In the genomic region with DNA sequence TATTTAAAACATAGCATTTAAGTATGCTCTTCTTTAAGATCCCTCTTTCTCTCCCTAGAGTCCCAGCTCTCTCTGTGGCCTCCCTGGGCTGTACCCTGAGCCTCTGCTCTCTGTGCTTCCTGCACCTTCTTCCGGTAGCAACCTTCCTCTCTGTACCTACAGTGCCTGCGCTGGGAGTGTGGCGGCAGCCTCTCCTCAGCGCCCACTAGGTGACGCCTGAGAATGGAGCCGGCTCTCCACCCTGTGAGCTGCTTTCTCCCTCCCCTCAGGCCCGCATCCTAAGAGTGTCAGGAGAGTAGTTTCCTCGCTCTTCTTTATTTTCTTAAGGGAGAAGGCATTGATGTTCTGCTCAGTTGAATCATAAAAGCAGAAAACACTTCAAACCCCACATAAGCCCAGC, we compare ENCODE assay signal across 8 mouse cellular contexts. TPM values are rescaled to one million over a fixed set of nuclear protein-coding genes. Genes with fewer than 3 reads are reported as not detected.
DNase-seq lines count a peak whose midpoint lies in the region; ATAC-seq and TF ChIP-seq lines count a peak whose summit lies in the region.

No protein-coding gene starts in this region.

- intact Hi-C loops in heart, postnatal 14 days (cut with DNase I) = loop anchor here (5.0 kb wide), 1 partner anchor 324 kb away; no protein-coding TSS in a partner anchor
- intact Hi-C loops in heart, postnatal 36 days (cut with DNase I) = no loop called here

- no peak overlapping the region for H3K9ac ChIP-seq in forebrain, embryonic 14.5 days (ENCODE audit: low read length)
- H3K9ac ChIP-seq in kidney, postnatal 0 days (ENCODE audit: low read depth, low read length) = no peak overlapping the region
- H3K9ac ChIP-seq in stomach, embryonic 16.5 days (ENCODE audit: low read length) = no peak overlapping the region

- H3K4me3 ChIP-seq in forebrain, embryonic 14.5 days (ENCODE audit: low read depth, low read length) = no peak overlapping the region
- no peak overlapping the region for H3K4me3 ChIP-seq in kidney, postnatal 0 days (replicated peaks; ENCODE audit: low read depth, low read length)
- H3K4me3 ChIP-seq in stomach, embryonic 16.5 days (replicated peaks; ENCODE audit: low read length) = no peak overlapping the region

- H3K9me3 ChIP-seq in forebrain, embryonic 14.5 days (replicated peaks; ENCODE audit: control insufficient read depth, low read length) = no peaks in the 10 kb centered on the region
- no peaks in the 10 kb centered on the region for H3K9me3 ChIP-seq in kidney, postnatal 0 days (replicated peaks; ENCODE audit: low read length)
- no peaks in the 10 kb centered on the region for H3K9me3 ChIP-seq in stomach, embryonic 16.5 days (replicated peaks; ENCODE audit: control insufficient read depth, low read length)

- H3K4me2 ChIP-seq in forebrain, embryonic 14.5 days (ENCODE audit: low read length) = no peak overlapping the region
- no peak overlapping the region for H3K4me2 ChIP-seq in kidney, postnatal 0 days (ENCODE audit: low read length)
- no peak overlapping the region for H3K4me2 ChIP-seq in stomach, embryonic 16.5 days (ENCODE audit: low read depth, low read length)

- no peaks in the 10 kb centered on the region for H3K36me3 ChIP-seq in forebrain, embryonic 14.5 days (ENCODE audit: control insufficient read depth, insufficient read depth, low read length)
- no peaks in the 10 kb centered on the region for H3K36me3 ChIP-seq in kidney, postnatal 0 days (ENCODE audit: insufficient read depth, low read length)
- no peaks in the 10 kb centered on the region for H3K36me3 ChIP-seq in stomach, embryonic 16.5 days (ENCODE audit: control insufficient read depth, insufficient read depth, low read length)

- H3K4me1 ChIP-seq in forebrain, embryonic 14.5 days (ENCODE audit: control insufficient read depth, insufficient read depth, low read length) = no peaks in the 10 kb centered on the region
- no peaks in the 10 kb centered on the region for H3K4me1 ChIP-seq in kidney, postnatal 0 days (replicated peaks; ENCODE audit: insufficient read depth, low read length)
- no peaks in the 10 kb centered on the region for H3K4me1 ChIP-seq in stomach, embryonic 16.5 days (ENCODE audit: control insufficient read depth, insufficient read depth, low read length)

- no peaks in the 10 kb centered on the region for H3K27me3 ChIP-seq in forebrain, embryonic 14.5 days (replicated peaks; ENCODE audit: control insufficient read depth, insufficient read depth, low read length)
- no peaks in the 10 kb centered on the region for H3K27me3 ChIP-seq in kidney, postnatal 0 days (ENCODE audit: insufficient read depth, low read length)
- no peaks in the 10 kb centered on the region for H3K27me3 ChIP-seq in stomach, embryonic 16.5 days (ENCODE audit: control insufficient read depth, insufficient read depth, low read length)

- ATAC-seq in forebrain, embryonic 14.5 days = peak; percentile 77; the same call in 1 of the 2 replicates
- no peak for ATAC-seq in kidney, postnatal 0 days (replicated peaks; ENCODE audit: low FRiP score, low read depth)
- peak; percentile 78; the same call in 1 of the 2 replicates for ATAC-seq in stomach, embryonic 16.5 days (ENCODE audit: insufficient read depth, low FRiP score)

- DNase-seq in heart, postnatal 14 days = peak; percentile 3 to 16
- no peak for DNase-seq in heart, postnatal 36 days
- DNase-seq in adrenal gland, postnatal 25 days = peak; percentile 20
- DNase-seq in forebrain, embryonic 14.5 days (ENCODE audit: low spot score) = peak; percentile 64
- peak; percentile 61 for DNase-seq in kidney, postnatal 0 days (ENCODE audit: low spot score)
- DNase-seq in mesoderm, embryonic 11.5 days (ENCODE audit: low read depth, low spot score) = peak; percentile 23
- no peak for DNase-seq in adipocyte (ENCODE audit: low spot score)

- H3K27ac ChIP-seq in forebrain, embryonic 14.5 days (ENCODE audit: low read depth, low read length) = no peak overlapping the region
- no peak overlapping the region for H3K27ac ChIP-seq in kidney, postnatal 0 days
- H3K27ac ChIP-seq in stomach, embryonic 16.5 days (ENCODE audit: low read length) = no peak overlapping the region

- WGBS in forebrain, embryonic 14.5 days = 8% methylated on average over 8 of the region's 8 CpGs
- WGBS in kidney, postnatal 0 days = 5% methylated on average over 8 of the region's 8 CpGs
- 8% methylated on average over 8 of the region's 8 CpGs for WGBS in stomach, embryonic 16.5 days

- peak; percentile 74 for TF ChIP-seq CTCF in kidney, postnatal 0 days (IDR thresholded peaks at IDR 0.05; ENCODE audit: low read depth)

RNA-seq across cellular contexts. Expression of gene Dmrt2, which starts 41.2 kb away (rescaled TPM):
- total RNA-seq in heart, postnatal 14 days (2021) = under 1 TPM; 0.19 to 0.44 TPM
- total RNA-seq in heart, postnatal 36 days (2021) = not detected
- total RNA-seq in adrenal gland, postnatal 25 days (2021) = 4.2 and 6.1 TPM in 2 replicates
- polyA plus RNA-seq in forebrain, embryonic 14.5 days (2014; fragmentation: Nextera tagmentation; extraction: Ambion mirVana) = 0.58 and 1.1 TPM in 2 replicates
- 6.0 TPM in 2 replicates for polyA plus RNA-seq in kidney, postnatal 0 days (2015; fragmentation: Nextera tagmentation; extraction: Ambion mirVana)
- polyA plus RNA-seq in stomach, embryonic 16.5 days (2015; fragmentation: Nextera tagmentation; extraction: Ambion mirVana) = 0.71 and 1.0 TPM in 2 replicates

Comparison
In these comparisons a context has a peak if more than half of its experiments do, and no peak if none do; other contexts are left out.
1. DNase-seq: peak in heart, postnatal 14 days (2 of 2), adrenal gland, postnatal 25 days (single experiment), forebrain, embryonic 14.5 days (single experiment), kidney, postnatal 0 days (single experiment) and mesoderm, embryonic 11.5 days (single experiment); none in heart, postnatal 36 days (0 of 2) and adipocyte (single experiment).